Mouse (Mus musculus) embryo, embryonic 9.5 days (tissue): ENCODE results near the gene Ppfia2.

Source experiments
- DNase-seq: peaks from one replicate; pipeline ENCODE4 v3.0.0-alpha.2; 2017; ENCODE audit errors: extremely low spot score

Ppfia2 gene

DNA sequence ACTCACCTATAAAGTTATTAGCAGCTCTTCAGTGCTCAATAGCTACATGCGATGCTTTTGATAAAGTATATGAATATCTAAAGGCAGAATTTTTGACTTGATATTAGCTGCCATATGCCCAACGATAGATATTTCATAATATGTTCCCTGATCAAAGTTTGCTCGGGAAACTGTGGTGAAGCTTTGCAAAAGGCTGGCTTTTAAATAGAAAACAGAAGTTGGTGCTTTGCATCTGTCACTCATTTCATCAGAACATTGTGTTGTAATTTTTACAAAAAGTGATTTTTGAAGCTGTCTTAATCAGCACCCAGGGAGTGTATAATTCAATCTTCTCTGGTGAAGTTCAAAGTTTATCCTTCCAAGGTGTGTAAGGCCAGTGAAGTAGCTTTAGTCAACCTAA is 195.1 kb downstream of the Ppfia2 start:
- DNase-seq: no peak

DNA sequence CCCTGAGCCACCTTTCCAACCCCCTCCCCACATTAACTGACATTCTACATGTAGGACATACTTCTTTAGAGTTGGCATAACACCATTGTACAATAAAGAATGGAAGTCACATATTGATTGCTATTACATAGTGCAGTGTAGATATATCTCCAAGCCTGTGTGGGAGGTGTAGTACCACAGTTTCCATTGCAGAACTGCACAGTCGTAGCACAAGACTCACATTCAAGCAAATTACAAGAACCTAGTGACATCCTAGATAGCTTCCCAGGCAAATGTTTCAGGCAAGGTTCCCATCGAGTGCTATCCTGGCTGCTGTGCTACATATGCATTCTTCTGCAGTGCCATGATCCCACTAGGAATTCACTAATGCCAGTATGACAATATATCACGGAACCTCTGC is 200.0 kb downstream of the Ppfia2 start:
- DNase-seq: no peak

DNA sequence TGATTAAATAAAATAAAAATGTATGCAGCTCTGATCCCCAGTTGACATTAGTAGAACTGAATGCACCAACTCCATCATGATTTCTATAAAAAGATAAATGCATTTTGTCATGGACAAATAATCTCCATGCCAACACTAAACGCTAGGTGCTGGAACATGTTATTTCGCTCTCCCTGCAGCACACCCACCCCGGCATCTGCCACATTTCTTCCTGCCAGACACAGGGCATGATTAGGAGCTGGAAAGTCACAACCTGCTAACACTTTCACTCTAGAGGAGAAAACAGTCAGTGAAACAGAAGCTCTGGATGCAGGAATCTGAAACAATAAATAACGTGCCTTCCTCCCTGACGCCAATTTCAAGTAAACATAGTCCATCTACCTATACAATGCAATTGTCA is 211.3 kb downstream of the Ppfia2 start:
- DNase-seq: no peak

DNA sequence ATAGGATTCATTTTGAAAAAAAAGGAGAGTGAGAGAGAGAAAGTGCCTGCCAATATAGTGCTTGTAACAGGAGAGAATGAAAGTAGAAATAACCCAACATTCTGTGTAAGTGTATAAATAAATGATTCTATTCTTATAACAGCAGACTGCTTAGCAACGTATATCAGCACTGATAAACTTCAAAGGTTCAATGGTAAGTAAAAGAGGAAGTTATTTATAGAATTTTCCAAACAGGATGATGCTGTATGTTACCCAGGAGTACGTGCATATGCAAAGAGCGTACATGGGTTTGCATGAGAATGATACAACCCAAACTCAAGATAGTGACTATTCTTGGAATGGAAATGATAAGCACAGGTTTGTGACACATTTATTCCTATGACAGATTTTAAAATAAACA is 215.4 kb downstream of the Ppfia2 start:
- DNase-seq: no peak

DNA sequence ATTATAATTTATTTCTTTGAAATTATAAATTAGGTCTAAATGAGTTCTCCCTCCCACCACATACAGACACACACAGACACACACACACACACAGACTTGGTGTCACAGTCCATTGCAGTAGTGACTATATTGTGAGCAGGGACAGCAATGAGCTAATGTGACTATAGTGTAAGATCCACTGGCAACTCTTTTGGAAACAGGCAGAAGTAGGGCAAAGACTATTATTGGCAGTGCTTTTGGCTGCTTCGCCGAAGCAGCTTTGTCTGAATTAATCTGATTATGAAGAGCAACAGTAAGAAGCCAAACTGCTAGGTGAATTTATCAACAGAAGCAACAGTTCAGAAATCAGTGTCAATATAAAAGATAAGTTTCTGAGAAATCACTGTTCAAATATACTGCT is 249.8 kb downstream of the Ppfia2 start:
- DNase-seq: no peak

DNA sequence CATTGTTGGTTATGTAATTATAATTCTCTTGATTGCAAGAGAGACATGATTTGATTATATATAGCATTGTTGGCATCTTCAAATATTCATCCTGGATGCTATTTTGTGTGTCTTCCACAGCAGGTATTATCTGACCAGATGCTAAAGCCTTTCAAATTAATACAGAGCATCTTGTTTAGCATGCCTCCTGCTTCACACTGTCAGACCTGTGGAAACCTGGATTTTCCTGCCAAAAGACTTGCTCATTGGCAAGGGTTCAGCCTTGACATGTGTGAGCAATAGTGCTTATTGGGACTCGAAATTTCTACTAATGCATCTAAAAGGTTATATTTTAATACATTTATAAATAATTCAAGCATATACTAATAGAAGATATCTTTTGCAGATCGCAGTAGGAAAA is 262.1 kb downstream of the Ppfia2 start:
- no peak for DNase-seq

DNA sequence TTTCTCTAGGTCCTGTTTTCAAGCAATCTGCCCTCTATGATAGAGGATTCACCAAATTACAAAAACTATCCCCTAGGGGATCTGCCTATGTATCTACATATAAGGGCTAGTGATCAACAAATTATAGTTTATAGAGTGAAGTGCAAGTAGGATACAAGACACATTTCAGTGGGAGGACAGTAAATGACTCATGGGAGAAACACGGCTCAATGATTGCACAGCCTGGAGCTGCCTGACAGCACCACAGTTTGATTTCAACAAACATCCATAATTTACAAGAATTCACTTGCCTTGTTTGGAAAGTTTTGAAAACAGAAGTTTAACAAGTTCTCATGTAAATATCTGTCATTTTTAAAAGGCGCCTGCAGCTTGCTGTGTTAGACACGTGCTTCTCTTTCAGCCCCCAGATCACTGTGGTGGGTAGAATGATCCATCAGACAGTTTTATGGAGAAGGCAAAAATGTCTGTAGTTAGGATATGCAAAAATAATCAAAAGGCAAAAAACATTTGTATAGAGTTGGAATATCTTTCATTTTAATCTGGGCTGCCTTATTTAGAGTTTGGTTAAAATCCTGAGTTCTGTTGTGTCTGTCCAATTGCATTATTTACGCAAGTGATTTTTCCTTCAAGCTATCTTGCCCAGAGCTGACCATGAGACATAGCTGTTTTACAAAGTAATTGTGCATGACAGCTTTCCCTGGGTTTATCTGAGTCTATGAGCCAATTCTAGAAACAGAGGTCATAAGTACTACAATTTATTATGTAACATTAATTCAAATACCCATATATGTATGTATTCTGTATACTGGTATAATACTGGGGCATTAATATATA is 266.3 kb downstream of the Ppfia2 start:
- DNase-seq: no peak

DNA sequence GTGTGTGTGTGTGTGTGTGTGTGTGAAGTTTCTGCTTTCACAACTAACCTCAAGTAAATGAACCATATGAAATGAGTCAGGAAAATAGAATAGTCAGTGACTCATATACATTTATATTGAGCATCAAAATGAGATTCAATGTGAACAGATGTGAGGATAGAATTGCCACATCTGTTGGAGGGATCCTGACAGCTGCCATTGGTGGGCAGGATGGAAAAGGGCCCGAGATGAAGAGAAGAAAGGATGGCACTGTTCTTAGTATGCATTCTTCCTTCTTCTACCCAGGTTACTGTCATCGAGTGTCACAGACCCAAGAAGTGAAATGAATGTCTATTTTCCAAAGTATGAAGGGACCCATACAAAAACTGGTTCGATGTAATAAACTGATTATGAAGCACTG is 268.1 kb downstream of the Ppfia2 start:
- DNase-seq: no peak

DNA sequence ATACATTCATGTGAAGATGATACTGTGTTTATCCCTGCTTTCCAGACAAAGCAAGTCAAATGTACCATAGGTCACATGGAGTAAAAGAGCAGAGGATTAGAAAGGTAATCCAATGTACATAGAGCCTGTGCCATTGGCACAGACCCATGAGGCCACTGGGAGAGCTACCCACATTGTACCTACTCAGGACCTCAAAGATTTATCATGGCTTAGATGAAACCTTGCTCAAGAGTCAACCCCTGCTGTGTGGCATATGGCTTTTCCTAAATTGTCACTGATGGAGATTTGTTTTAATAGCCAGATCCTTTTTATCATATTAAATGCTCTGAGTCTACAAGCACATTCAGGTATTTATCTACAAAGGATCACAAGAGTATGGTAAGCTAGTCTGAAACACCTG is 274.8 kb downstream of the Ppfia2 start:
- DNase-seq: no peak

DNA sequence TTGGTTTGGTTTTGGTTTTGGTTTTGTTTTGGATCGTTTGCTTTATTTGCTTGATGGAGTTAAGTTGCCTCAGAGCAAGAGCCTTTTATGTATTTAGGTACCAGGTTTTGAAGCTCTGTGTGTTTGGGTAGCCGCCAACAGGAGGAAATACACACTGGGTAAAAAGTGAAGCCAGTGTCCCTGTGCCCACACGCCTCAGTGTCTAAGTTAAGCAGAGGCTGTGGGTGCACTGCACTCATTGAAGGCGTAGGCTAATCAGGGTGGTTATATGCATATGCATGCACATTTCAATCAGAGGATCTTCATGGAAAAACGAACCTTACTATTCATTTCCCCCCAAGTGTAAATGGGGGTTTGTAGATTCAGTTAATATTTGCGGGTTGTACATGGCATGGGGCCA is 290.9 kb downstream of the Ppfia2 start:
- no peak for DNase-seq

DNA sequence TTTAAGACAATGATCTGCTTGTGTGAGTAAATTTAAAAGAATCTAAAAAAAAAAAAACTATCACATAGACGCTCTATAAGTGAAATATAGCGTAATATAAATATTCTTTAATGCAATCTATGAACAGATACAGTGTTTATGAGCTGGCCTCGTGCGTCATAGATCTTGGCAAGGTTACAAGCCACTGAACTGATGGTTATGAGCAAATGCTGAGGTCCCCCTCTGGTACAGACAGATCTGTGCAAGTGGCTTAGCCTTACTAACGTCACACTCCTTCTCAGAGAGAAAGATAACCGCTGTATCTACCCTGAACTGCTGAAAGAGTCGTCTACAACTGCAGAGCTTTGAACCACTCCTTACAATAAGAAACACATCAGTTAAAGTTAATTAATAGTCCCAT is 293.6 kb downstream of the Ppfia2 start:
- no peak for DNase-seq

DNA sequence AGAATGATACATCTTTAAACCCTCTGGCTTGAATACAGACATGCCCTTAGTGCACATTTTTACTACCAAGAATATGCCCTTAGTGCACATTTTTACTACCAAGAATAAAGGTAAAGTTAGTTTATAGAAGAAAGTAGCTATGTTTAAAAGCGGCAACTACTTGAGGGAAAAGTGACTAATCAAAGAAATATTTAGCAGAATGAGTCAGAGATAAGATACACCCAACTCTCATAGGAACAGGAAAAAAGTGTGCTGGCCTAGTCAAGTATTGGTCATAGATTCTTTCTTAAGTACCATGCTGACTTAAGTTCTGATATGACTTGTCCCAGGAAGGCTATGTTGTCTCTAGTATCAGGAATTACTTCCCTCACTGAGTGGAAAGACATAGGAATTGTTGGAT is 305.4 kb downstream of the Ppfia2 start:
- no peak for DNase-seq

DNA sequence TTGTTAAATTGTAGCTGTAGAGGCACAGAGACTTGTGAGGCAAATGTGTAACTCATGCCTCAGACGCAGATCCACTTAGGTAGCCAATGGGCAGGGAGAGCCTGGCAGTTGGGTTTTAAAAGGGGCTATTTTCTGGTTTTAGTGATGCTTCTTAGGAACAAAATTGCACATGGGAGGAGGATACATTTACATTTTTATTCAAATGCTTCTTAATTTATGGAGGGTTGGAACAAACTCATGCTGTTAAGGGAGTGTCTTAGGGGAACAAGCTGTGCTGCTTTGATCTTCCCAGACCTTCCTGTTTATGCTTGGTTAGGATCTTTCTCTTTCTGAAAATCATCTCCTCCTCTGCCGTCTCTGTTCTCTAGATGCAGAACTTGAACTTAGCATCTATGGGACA is 345.3 kb downstream of the Ppfia2 start:
- DNase-seq: no peak

DNA sequence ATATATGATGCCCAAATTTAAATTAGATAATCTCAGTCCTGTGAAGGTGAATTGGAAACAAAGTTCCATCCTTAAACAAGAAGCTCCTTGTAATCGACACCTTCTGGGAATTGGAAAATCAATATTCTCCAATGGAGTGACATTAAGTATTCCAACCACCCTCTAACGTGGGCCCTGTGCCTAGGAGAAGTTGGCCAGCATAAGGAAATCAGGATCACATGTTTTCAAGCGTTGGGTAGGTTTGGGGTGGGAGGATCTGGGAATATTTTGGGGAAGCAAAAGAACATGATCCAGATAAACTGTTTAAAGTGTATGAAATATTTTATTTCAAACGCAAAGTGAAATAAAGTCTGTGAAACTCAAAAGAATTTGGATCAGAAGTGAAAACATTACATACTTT is 348.2 kb downstream of the Ppfia2 start:
- DNase-seq: no peak

DNA sequence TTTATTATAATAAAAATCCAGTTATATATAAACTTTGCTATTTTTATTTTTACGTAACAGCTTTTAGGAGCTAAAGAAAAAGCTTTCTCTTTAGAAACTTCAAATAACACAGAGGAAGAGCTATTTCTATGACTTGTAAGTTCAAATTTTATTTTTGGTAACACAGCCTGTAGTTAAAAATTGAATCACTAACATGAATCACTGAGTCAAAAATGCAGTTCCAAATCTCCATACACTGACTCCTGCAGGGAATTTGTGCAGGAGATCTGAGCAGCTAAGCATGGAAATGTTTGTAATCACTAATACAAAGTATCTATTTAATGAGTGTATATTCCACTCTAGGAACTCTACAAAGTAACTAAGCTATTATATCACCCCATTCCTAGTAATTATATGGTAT is 354.1 kb downstream of the Ppfia2 start:
- DNase-seq: no peak

DNA sequence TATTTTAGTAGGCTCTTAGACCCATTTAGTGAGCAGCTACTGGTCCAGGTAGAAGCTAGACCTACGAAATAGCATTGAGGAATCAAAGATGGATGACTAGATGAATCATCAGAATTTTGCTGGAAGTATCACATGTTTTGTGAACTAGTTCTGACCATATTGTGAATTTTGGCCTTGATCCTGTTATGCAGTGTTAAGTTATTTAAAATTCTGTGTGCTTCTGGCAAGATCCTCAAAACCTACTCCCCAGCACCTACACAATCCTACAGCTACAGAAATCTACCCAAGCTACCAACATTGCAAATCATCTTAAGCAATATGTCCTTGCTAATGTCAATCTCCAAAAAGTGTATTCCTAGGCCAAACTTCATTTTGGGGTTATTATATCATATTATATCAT is 368.3 kb downstream of the Ppfia2 start:
- DNase-seq: no peak

DNA sequence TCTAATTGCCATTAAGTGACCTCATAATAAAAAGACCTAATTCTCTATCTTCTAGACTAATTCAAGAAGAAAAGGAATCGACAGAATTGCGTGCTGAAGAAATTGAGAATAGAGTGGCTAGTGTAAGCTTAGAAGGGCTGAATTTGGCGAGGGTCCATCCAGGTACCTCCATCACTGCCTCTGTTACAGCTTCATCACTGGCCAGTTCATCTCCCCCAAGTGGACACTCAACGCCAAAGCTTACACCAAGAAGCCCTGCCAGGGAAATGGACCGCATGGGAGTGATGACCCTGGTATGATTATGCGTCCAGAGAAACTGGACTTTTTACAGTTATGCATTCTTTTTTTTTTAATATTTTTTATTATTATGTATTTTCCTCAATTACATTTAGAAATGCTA is 388.0 kb downstream of the Ppfia2 start:
- no peak for DNase-seq

DNA sequence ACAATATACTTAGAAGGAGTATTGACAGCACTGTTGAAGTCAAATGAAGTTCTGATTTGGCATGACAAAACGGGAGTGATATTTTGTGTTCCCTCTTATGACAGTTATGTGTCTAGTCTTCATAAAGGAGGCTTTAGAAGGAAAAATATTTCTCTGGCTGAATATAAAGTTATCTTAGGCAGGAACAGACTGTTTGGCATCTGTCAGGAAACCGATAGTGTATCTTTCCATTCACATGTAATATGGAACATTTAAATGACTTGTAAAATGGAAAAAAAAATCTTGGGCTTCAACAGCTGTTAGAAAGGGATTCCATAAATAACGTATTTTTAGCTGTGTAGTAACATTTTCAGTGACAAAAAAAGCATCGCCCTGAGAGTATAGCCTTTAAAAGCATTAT is 400.1 kb downstream of the Ppfia2 start:
- no peak for DNase-seq

DNA sequence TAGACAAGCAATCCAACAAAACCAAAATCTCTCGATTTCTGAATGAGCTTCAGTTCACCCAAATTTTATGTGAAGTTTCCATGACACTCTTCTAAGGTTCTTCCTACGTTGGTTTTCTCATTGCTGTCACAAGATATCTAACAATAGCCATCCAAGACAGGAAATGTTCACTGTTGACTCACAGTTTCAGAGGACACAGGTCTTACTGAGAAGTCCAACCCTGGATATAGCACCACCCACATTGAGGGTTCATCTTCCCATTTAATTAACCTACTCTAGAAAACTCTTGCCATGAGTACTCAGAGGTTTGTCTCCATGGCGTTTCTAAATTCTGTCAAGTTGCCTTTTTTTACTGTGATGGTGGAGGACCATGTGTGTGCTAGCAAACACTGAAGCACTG is 401.7 kb downstream of the Ppfia2 start:
- no peak for DNase-seq

DNA sequence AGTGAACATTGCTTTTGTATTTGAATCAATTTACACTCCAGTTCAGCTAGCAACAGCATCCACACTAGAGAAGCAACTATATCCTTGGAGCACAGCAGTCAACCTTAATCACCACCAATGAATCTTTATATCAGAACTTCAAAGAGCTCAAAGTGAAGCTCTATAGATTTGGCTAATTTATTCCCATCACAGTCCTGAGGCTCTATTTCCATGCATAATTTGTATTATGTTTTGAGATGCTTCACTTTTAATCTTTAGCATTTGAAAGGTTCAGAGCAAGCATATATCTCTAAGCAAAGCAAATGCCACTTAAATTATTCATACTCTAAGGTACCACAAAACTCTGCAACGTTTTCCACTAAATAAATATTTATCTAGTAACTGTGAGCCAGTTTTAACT is 402.6 kb downstream of the Ppfia2 start:
- no peak for DNase-seq

DNA sequence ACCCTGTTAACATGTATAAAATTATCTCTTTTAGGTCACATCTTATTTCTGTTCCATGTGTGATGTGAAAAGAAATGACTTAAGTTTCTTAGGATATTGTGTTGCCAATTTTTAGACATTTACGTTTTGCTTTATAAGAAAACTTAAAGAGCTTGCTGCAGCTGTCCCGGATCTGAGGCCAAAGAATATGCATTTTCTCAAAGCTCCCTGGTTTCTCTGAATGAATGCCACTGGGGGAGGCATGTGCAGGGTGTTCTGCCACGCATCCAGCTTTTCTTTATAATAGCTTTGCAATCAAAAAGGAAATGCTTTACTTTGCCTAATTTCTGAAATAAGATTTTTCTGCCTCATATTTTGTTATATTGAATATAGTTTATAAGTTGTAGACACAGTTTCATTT is 411.2 kb downstream of the Ppfia2 start:
- DNase-seq: no peak

DNA sequence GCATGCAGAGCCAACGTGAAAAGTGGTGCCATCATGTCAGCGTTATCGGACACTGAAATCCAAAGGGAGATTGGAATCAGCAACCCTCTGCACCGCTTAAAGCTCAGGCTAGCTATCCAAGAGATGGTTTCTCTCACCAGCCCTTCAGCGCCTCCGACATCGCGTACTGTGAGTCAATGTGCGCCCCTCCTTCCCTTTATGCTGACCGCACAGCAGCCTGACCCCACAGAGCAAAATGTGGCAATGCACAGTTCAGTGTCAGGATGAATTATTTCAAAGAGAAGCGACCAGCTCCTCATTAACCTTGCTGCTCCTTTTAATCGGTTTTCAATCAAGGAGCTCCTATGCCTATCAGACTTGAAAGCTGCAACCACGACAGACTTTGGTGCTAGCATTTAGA is 426.2 kb downstream of the Ppfia2 start:
- DNase-seq: no peak

DNA sequence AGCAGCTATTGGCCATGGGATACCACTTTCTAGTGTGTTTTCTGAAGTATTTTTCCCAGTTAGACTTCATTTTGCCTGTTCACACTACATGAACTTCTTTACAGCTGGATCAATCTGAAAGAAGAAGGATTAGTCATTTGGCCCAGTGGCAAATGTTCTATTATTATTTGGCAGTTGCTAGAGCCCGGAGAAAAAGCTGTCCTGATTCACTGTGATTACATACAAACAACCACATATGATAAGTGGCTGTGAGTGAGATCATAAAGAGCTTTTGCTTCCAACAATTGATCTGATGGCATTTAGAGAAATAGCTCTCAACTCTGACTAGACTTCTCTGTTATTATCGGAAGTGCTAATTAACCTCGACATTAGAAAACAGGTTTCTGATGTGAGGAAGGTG is 440.0 kb downstream of the Ppfia2 start:
- no peak for DNase-seq

DNA sequence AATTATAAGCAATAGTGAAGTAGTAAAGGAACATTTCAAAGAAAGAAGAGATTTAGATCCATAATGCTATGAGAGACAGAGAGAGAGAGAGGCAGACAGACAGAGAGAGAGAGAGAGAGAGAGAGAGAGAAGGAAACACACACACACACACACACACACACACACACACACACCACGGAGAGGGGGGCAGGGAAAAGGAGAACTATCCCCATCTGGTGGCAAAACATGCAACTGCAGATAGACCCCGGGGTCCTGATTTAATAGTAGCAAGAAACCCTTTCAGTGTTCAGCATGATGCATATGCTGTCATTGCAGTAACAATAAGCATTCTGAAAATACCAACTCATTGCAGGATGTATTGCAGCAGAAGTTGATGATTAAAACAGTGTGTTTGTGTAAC is 442.9 kb downstream of the Ppfia2 start:
- DNase-seq: peak; percentile 39
